Mouse (Mus musculus): ENCODE results near the gene Ttll12.

Gene Ttll12

DNA sequence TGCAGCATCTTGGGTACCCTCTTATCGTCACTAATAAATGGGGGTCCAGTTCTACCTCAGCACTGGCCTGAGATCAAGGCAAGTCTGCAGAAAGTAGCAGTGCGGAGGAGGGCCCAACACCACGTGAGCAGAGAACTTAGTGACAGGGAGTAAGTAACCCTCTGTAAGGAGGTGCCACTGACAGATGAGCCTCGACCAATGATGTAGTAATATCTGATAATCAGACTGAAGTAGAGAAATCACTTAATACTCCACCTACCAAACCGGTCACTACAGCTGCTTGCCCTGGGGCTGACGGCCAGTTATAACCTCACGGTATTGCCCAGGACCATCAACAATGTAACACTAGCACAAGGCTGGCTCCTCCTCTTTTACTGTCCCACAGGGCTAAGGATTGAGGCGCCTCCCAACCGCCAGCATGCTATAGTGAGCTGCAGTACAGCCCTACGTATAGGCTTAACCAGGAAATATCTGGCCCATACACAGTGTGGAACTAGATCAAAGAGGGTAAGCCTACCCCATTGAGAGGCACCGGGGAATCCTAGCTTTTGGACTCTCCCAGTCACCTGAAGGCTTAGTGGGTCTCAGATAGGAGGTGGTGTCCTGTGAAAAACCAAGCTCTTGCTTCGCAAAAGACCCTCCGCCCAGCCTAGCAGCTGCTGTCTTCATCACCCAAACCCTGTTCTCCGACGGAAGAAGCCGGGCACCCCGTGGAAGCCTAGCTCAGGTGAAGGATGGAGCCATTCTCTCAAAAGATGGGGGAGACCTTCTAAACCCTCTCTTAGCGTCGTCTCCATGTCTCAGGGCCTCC lies 1.1 kb downstream of the Ttll12 start:
- DNase-seq (ENCODE audit: low read depth, low spot score): no peak

DNA sequence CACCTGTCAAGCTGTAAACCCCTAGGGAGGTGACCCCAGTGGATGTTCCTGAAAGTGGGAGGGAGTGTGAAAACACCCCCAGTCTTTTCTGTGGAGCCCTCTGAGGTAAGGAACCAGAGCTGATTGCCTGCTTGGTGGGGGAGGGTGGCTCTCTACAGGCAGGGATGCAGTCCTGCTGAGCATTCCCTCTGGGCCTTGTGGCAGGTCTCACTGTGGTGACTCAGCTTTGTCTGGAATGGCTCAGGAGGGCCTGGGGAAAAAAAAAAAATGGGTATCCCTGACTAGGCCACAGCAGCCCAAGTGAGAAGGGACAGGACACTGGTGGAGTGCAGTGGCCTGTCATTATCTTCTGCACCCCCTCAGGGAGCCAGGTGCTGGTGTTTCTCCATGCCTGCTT lies 1.8 kb downstream of the Ttll12 start:
- DNase-seq (ENCODE audit: low read depth, low spot score): no peak

DNA sequence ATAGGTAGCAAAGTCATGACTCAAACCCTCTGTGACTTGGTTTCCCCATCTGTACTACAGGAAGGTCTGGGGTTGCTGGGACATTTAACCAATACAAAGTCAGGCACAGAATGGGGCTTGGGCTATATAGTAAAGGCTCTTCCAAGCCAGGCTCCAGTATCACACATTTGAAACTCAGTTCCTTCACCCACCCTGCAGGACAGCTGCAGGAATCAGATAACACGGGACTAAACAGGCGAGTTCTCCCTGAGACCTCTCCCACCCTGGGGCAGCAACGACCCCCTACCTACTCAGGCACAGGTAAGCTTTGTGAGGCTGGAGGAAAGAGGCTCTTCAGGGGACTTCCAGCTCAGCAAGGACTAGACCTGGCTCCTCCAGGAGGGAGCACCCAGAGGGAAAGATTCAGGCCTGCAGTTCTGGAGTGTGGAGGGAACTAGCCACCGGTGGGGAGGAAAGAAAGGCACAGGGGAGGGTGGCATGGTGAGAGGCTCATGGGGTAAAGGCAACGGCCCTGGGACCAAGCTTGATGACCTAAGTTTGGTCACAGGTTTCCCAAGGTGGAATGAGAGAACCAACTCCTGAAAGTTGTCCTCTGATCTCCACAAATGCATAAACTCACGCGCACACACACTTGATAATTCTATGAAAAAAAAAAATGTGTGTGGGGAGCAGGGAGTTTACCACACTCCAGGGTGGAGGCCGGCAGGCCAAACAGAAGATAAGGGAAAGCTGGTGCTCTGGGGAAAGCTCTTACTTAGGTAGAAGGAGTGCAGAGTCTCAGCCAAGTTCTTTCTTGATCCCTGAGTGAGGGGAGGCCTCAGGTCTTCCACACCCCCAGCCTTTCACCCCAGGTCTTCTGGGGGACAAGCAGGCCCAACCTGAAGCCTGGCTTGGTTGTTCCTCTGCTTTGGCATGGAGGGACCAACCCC lies 2.4 kb downstream of the Ttll12 start:
- no peak for DNase-seq (ENCODE audit: low read depth, low spot score)

DNA sequence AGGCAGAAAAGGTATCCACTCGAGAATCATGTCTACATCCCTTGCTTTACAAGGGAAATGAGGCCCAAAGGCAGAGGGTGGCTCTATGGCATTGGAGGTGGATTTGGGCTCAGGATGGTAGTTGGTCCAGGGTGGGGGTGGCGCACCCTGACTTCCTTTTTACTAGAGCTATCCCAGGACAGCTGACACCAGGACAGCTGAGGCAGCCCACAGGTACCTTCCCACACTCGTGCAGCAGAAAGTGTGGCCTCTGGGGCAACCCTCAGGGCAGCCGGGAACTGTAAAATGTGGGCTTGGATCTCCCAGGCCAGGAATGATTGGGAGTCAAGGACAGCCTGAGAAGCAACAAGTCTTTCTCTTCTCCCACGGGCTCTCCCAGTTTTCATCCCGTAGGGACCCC lies 3.2 kb downstream of the Ttll12 start:
- DNase-seq (ENCODE audit: low read depth, low spot score): no peak

DNA sequence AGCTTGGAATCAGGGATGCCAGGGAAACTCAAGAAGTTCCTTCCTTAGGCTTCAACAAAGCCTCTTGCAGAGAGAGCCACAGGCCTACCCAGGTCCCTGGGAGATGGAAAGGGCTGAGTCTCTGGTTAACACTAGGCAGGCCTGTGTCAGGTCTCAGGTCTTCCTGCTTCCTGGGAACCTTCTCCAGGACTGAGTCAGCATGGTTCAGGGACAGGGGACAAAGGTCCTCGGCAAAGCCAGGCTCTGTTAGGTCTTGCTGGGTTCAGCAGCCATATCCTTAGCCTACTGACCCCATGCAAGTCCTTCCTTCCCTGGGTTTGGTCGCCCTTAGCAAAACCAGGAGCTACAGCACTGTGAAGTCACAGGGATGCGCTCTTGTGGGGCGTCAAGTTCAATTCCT lies 4.1 kb downstream of the Ttll12 start:
- DNase-seq (ENCODE audit: low read depth, low spot score): no peak

DNA sequence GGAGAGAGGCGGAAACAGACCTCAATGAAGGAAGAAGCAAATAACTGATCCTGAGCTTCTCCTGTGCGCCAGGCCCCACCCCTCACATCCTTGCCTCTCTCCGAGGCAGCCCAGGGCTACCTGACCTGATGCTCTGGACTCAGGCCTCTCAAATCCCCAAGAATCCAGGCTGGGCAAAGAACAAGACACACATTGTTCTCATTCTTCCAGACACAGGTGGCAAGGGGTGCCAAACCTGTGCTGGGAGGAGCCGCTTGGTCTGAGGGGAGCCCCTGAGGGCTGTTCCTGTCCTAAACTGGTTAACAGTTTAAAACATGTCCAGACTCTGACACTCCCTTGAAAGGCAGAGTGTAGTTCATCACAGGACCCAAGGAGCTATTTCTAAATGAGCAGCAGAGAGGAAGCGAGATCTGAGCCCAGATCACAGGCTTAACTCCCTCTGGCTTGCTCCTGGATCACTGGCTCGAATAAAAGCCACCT lies 10.2 kb downstream of the Ttll12 start:
- no peak for DNase-seq (ENCODE audit: low read depth, low spot score)

DNA sequence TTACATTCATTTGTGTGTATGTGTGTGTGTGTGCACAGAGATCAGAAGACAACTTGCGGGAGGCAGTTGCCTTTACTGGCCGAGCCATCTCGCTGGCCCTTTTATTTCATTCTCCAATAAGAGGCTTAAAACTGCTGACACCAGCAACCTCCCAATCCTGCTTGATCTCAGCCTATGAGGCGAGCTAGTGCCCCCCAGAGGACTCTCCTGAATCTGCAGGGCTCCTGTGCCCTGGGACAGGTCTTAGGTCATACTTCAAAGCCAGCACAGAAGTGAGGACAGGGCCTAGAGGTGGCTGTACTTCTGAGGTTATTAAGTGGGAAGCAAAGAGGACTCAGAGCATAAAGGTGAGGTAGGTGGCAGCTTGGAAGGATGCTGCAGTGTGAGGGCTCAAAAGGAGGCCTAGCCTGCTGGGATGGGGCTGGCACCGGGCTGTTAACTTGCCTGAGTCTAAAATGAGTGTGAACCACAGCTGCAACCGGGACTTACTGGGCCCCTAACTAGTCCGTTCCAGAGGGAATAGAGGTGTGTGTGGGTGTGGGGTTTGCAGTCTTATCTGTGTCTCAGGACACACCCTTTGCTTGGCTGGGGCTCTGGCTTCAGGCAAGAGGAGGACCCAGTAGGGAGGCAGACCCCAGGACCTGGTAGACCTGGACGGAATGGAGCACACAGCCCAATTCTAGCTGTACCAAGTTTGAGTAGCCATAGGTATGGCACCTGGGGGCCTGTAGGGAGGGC lies 11.4 kb downstream of the Ttll12 start:
- DNase-seq (ENCODE audit: low read depth, low spot score): no peak

DNA sequence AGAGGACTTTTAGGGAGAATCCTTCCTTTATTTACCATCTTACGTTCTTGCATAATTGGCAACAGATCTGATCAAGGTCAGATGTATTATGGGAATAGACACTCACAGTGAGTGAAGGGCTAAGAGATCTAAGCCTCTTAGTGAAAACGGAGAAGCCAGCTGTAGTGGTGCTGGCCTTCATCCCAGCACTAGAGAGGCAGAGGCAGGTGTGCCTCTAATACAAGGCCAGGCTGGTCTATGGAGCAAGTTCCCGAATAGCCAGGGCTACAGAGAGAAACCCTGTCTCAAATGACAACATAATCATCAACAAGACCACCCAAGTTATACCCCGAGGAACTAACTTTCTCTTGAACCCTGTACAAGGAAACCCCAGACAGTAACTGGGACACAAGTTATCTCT lies 12.0 kb downstream of the Ttll12 start:
- no peak for DNase-seq (ENCODE audit: low read depth, low spot score)

DNA sequence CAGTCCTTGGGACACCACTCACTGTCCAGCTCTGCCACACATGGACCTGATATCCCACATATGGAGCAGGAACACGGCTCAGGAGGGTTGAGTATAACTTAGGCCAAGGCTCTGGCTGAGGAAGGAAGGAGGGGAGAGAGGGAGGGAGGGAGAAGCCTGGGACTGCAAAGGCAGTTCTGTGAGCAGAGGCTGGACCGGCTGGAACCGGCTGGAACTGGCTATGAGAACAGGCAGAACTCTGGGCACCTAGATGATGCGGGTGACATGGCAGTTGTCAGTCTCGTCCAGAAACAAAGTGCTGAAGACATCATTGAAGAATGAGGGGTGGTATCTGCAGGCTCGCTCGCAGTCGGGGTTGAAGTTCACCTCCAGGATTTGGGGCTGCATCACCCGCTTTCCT lies 18.3 kb downstream of the Ttll12 start:
- DNase-seq (ENCODE audit: low read depth, low spot score): no peak

DNA sequence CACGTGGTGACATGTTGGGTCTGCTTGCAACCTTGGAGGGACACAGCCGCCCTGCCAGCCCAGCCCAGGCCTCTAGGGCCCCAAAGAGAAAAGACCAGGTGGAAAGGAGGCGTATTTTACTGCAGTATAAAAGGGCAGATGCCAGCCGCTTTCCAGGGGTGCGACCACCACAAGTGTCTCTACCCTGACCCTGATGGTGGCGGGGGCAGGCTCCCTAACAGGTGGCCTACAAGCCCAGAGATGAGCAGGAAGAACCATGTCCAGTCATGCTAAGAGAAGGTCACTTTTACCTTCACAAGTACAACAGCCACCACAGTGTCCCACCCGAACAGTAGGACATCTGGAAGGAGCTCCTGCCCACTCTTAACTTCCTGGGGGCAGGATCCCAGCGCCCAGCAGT lies 19.4 kb downstream of the Ttll12 start:
- DNase-seq (ENCODE audit: low read depth, low spot score): no peak

DNA sequence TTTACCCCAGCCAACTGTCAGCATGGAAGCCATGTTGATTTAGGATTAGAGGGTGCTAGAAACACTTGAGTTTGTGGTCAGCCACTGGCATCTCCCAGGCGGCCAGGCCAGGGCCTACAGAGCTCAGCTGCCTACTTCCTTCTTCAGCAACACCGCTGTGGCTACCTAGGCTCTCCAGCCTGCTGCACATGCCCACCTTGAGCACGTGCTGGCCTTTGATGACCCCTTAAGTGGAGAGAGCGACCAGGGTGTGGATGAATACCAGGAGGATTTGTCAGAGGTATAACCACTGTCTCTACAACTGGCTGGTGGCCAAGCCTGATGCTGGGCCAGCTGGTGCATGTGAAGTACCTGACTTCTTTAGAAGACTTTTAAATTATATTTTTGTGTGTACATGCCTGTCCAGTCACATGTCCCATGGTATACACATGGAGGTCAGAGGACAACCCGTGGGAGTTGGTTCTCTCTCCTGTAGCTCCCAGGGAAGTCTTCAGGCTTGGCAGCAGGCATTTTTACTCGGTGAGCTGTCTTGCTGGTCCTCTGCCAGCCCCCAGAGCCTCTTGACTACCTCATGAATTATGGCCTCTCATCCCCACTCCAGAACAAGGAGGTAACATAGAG lies 20.1 kb downstream of the Ttll12 start:
- no peak for DNase-seq (ENCODE audit: low read depth, low spot score)

DNA sequence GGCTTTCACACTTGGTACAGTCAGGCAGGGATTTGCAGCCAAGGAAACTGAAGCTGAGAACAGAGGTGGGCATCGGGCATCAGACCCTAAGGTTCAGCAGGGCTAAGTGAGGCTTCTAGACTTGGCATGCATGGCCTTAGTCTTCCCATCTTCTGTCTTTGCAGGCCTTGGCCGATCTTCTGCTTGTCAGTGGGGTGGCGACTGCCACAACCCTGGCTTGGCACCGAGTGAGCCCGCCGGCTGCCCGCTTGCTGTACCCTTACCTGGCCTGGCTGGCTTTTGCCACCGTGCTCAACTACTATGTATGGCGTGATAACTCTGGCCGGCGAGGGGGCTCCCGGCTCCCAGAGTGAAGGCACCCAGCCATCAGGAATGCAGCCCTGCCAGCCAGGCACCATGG lies 21.4 kb downstream of the Ttll12 start:
- no peak for DNase-seq (ENCODE audit: low read depth, low spot score)

DNA sequence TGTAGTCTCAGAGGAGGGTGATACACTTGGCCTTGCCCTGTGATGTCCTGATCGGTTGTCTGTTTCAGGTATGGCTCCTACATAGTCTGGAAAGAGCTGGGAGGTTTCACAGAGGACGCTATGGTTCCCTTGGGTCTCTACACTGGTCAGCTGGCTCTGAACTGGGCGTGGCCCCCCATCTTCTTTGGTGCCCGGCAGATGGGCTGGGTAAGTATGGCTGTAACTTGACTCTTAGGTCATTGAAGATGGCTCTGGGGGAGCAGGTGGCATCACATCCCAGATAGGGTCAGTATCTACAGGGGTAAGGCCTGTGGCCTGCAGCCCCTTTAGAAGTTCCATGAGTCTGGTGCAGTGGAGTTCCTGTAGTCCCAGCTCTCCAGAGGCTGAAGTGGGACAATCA lies 22.8 kb downstream of the Ttll12 start:
- DNase-seq (ENCODE audit: low read depth, low spot score): no peak

DNA sequence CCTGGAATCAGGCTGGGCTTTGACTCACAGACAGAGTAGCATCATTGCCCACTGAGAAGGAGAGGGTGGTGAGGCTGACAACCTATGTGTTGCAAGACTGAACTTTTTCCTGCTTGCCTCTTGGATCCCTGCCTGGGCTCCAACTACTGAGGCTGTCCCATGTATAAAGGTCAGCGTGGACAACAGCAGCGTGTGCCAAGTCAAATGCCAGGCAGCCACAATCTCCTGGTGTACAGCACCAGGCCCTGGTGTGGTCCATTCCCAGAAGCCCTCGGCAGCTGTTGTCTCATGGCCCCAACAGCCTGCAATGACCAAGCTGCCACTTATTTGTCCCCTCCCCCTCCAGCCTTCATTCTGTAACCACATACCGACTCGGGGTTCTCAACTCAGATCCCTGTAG lies 23.3 kb downstream of the Ttll12 start:
- no peak for DNase-seq (ENCODE audit: low read depth, low spot score)

DNA sequence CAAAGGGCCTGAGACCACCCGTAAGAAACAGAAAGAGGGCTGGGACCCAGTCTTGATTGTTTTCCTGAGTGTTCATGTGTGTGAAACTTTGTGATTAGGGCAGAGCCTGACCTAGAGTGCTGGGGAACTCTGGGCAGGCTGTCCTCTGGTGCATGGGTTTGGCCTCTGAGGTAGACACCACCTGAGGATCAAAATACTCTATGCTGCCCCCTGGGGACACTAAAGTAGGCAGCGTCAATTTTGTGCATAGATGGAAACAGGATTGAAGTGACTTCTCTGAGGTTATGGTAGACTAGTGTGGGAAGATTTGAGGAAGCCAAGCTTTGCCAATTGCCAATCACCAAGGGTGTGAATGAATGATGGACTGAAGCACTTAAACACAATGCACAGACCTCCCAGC lies 24.3 kb downstream of the Ttll12 start:
- DNase-seq (ENCODE audit: low read depth, low spot score): no peak

DNA sequence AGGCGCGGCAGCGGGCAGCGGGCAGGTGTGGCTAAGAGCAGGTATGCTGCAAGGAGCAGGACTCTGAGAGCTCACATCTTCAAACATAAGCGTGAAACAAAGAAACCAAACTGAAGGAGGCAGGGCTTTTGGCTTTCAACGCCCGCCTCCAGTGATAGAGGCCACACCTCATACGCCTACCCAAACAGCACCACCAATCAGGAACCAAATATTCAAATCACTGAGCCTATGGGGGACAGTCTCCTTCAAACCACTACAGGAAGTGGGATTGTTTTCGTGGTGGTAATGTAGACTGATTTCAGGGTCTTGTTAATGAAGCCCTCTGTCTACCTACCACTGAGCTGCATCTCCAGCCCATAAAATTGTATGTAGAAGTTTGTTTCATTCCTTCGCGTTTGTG lies 25.3 kb downstream of the Ttll12 start:
- no peak for DNase-seq (ENCODE audit: low read depth, low spot score)

DNA sequence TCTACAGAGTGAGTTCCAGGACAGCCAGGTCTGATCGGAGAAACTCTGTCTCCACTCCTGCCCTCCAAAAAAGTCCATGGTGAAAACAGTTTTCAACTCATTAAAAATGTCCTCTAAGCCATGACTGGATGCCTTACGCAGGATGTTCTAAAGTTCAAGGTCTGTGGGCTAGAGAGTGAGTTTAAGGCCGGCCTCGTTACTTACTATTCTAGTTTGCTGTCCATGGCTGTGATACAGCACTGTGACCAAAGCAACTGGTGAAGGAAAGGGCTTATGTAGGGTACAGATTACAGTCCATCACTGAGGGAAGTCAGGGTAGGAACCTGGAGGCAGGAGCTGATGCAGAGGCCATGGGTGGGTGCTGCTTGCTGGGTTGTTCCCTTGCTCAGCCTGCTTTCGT lies 26.4 kb downstream of the Ttll12 start:
- no peak for DNase-seq (ENCODE audit: low read depth, low spot score)

DNA sequence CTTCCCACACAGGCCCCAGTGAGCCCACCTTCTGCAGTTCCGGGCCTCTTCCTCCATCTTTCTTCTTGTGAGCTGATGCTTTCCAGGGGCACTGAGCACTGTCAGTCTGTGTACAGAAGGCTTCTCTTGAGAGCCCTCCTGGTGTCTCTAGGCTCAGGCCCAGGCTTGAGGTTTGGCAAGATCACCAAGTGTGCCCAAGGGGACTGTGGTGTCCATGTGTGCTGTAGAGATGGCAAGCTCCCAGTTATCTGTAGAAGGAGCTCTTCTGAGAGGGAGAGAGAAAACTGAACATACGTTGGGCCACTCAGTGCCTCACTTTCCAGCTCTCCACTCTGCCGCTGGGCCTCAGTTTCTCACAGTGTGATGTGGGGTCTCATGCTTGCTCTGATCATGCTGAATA lies 27.2 kb downstream of the Ttll12 start:
- no peak for DNase-seq (ENCODE audit: low read depth, low spot score)

DNA sequence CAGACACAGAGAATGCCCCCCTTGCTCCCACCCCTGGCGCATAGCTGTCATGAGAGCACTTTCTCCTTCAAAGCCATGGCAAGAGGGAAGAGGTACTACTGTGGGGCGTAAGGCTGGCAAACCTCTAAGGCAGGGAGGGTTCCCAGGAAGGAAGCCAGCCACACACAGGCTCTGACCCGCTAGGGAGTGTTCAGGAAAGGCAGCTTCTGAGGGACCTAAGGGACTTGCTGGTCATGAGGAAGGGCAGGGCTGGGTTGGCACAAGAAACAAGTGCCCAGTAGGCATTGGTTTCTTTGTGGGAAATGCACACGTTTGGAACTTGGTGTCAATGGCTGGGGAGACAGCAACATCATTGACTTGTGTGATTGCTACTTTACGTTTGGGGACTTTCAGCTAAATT lies 29.0 kb downstream of the Ttll12 start:
- no peak for DNase-seq (ENCODE audit: low read depth, low spot score)

DNA sequence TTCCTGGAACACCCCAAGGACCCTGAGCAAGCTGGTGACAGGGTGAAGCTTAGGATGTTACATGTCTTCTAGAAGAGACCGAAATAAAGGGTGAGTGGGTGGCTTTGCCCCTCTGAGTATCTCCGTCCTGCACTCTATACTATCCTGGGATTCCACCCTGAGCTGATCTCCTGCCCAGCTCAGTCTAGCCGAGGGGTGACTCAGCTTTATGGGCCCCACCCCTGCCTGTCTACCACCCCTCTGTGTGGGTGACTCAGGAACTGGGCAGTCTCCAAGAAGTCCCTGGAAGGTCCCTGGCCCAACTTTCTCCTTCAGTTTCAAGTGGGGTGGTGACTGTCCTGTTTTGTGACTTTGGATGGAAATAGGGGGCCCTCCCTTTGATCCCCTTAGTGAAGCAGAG lies 29.5 kb downstream of the Ttll12 start:
- no peak for DNase-seq (ENCODE audit: low read depth, low spot score)

DNA sequence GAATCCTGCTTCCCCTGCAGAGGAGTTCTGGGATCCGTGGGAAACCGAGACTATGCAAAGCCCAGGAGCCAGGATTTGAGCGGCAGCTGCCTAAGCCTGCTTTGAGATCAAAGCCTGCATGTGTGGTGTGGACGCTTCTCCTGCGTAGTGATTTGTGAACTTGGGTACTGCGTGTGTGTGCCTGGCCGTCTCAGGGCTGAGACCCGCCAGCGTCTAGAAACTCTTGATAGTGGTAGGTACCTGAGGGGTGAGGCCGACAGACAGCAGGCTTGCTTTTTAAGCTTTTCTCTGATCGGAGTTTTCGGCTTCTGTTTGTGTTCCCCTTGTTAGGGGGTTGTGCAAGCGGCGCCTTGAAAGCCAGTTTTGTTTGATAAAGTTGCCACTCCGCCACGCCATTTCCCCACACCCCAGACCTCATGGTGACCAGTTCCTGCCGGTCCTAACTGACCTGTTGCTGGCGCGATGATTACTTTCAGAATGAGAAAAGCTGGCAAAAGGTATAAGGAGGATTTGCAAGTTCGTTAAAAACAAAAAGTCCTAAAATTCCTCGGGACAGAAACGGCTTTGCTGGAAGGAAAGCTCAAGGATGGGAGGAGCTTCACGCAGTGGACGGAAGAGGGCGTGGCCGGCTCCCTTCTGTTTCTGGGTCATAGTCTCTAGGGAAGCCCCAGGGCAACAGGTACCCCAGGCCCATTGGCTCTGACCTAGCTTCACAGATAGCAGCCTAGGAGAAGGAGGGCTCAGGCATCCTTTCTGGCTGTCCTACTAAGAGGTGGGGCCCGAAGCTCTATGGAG lies 30.9 kb downstream of the Ttll12 start:
- DNase-seq (ENCODE audit: low read depth, low spot score): no peak

Data from WW6 (cell line).